Mouse (Mus musculus): Measurements from ENCODE around the gene Rer1.
A peak's percentile ranks its signal among the peaks of the same experiment; 100 is the strongest.

GRCm38 (mm10) chr4:155095238-155095900, 9.2 kb upstream of the Rer1 start:
- no peak for TF ChIP-seq CHD2 (IDR thresholded peaks at IDR 0.05; ENCODE audit: low read depth, low read length)
- TF ChIP-seq HCFC1 (IDR thresholded peaks at IDR 0.05; ENCODE audit: borderline replicate concordance, insufficient read depth, low read length), result no peak
- no peak for TF ChIP-seq MAFK (IDR thresholded peaks at IDR 0.05; ENCODE audit: insufficient read depth, low read depth, low read length)
- peak; percentile 100 for TF ChIP-seq ZC3H11A (IDR thresholded peaks at IDR 0.05; ENCODE audit: borderline replicate concordance, low read depth, low read length)
- TF ChIP-seq ZNF384 (IDR thresholded peaks at IDR 0.05; ENCODE audit: low read depth, low read length), result peak; percentile 6; the same call in 1 of the 2 replicates

Data from ES-E14 (cell line).